Mouse (Mus musculus): Measurements from ENCODE around the gene Smndc1. TPM values are rescaled to one million over a fixed set of nuclear protein-coding genes. Genes with fewer than 3 reads are reported as not detected.

Gene Smndc1
- polyA plus RNA-seq, 1 experiment from 2014 or later: 61.2 TPM

DNA sequence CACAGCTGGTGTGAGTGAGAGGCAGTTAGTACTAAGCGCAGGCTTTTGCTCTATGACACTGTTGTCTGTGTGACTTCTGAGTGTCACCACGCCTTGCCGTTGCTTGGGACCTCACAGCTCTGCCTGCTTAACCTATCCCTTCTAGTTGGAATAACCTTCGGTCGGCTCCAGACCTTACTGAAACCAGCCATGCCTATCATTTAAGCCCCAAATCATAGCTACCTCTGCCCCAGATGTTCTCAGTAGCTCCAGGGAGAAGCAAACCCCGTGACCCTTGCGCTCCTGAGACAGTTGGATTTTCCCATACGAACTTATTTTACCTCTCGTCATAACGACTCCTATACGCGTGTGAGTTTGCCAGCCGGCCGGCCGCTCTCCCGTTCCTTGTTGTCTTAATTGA lies 46.3 kb downstream of the Smndc1 start:
- Histone ChIP-seq H3K9ac (ENCODE audit: low read length) (no peak overlapping the region), H3K4me1 (ENCODE audit: control insufficient read depth, insufficient read depth, low read length) (peaks cover 3% of the 10 kb centered on the region; the same call in 1 of the 2 replicates), H3K4me2 (no peak overlapping the region), H3K4me3 (ENCODE audit: low read depth, low read length) (no peak overlapping the region), H3K27ac (ENCODE audit: low read depth, low read length) (no peak overlapping the region), H3K36me3 (ENCODE audit: control insufficient read depth, insufficient read depth, low read length) (no peaks in the 10 kb centered on the region), H3K9me3 (ENCODE audit: control insufficient read depth, low read length) (no peaks in the 10 kb centered on the region), H3K27me3 (ENCODE audit: control insufficient read depth, insufficient read depth, low read length) (no peaks in the 10 kb centered on the region)
- no peak for ATAC-seq (ENCODE audit: low FRiP score)
- 85% methylated on average over 16 of the region's 16 CpGs for WGBS
- DNase-seq (ENCODE audit: low spot score, missing footprints): no peak

DNA sequence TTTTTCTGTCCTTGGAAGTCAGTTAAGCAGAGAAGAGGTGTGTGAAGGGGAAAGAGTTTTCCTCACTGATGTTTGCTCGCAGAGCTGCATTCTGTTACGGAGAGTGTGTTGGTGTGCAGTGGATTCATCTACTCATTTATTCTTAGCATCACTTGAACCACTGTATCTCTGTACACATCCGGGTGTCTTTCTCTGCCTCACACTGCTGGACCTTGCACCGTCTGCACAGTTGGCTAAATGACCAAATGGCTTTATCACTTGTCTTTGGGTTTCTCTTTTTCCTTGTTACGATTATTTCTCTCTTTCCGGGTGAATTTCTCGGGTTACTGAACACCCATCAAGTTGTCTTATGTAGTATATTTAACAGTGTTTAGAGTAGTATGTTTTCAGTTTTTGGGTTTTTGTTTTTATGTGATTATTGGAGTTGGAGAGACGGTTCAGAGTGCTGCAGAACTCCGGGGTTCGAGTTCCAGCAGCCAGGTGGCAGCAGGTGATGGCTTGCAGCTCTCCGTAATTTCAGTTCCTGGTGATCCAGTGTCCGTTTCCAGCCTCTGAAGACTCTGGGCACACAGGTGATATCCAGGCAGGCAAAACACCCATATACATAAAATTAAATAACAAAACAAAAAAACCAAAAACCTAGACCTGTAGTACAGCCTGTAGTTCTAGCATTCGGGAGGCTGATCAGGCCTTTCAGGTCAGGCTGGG lies 47.0 kb downstream of the Smndc1 start:
- H3K27ac ChIP-seq (ENCODE audit: low read depth, low read length): no peak overlapping the region
- no peaks in the 10 kb centered on the region for H3K36me3 ChIP-seq (ENCODE audit: control insufficient read depth, insufficient read depth, low read length)
- no peaks in the 10 kb centered on the region for H3K9me3 ChIP-seq (ENCODE audit: control insufficient read depth, low read length)
- ATAC-seq (ENCODE audit: low FRiP score): no peak
- H3K9ac ChIP-seq (ENCODE audit: low read length): no peak overlapping the region
- H3K4me3 ChIP-seq (ENCODE audit: low read depth, low read length): no peak overlapping the region
- DNase-seq (ENCODE audit: low spot score, missing footprints): no peak
- peaks cover 3% of the 10 kb centered on the region; the same call in 1 of the 2 replicates for H3K4me1 ChIP-seq (ENCODE audit: control insufficient read depth, insufficient read depth, low read length)
- H3K4me2 ChIP-seq: no peak overlapping the region
- H3K27me3 ChIP-seq (ENCODE audit: control insufficient read depth, insufficient read depth, low read length): no peaks in the 10 kb centered on the region
- WGBS: 94% methylated on average over 13 of the region's 13 CpGs

DNA sequence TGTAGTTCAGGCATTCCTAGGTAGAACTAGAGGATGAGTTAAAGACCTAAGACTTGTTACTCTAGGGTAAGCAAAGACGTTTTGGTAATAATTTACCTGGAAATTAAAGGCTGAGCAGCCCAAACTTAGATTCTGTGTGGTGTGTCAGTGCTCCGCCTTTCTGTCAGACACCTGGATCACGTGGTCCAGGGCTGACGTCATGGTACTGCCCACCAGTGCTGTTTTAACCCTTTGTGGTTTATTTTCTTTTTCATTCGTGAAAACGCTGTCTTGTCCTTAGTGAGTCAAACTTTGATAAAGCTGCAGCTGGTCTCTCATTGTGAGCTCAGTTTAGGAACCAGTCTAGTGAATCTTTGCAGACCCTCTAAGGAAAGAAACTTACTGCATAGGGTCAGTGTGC lies 50.0 kb downstream of the Smndc1 start:
- H3K27me3 ChIP-seq (ENCODE audit: control insufficient read depth, insufficient read depth, low read length): no peaks in the 10 kb centered on the region
- H3K9ac ChIP-seq (ENCODE audit: low read length): no peak overlapping the region
- no peak overlapping the region for H3K27ac ChIP-seq (ENCODE audit: low read depth, low read length)
- no peak overlapping the region for H3K4me3 ChIP-seq (ENCODE audit: low read depth, low read length)
- DNase-seq (ENCODE audit: low spot score, missing footprints) (no peak), ATAC-seq (ENCODE audit: low FRiP score) (no peak)
- peaks cover 3% of the 10 kb centered on the region; the same call in 1 of the 2 replicates for H3K36me3 ChIP-seq (ENCODE audit: control insufficient read depth, insufficient read depth, low read length)
- no peak overlapping the region for H3K4me2 ChIP-seq
- 33% methylated on average over 6 of the region's 6 CpGs for WGBS
- H3K9me3 ChIP-seq (ENCODE audit: control insufficient read depth, low read length): no peaks in the 10 kb centered on the region
- peaks cover 3% of the 10 kb centered on the region; the same call in 1 of the 2 replicates for H3K4me1 ChIP-seq (ENCODE audit: control insufficient read depth, insufficient read depth, low read length)

DNA sequence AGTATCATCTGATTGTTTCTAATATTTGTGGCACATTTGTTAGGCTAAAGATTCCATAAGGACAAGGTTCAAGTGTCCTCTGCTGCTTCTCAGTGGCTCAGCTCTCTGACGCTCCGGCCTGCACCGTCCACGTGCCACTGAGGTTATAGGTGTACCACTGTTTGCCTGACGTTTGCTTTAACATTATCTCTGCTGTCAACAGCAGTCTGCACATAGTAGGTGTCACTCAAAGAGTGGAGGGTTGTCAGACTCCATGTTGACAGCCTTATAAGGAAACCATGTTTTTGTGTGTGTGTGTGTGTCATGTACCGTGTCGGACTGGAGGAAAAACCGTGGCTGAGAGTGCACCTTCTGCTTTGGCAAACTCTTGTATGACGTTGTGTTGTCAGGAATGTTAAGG lies 55.1 kb downstream of the Smndc1 start:
- Histone ChIP-seq H3K36me3 (ENCODE audit: control insufficient read depth, insufficient read depth, low read length) (peaks cover 6% of the 10 kb centered on the region), H3K27me3 (ENCODE audit: control insufficient read depth, insufficient read depth, low read length) (no peaks in the 10 kb centered on the region), H3K4me1 (ENCODE audit: control insufficient read depth, insufficient read depth, low read length) (no peaks in the 10 kb centered on the region; the same call in 1 of the 2 replicates), H3K27ac (ENCODE audit: low read depth, low read length) (no peak overlapping the region), H3K9ac (ENCODE audit: low read length) (no peak overlapping the region), H3K9me3 (ENCODE audit: control insufficient read depth, low read length) (no peaks in the 10 kb centered on the region), H3K4me3 (ENCODE audit: low read depth, low read length) (no peak overlapping the region), H3K4me2 (no peak overlapping the region)
- DNase-seq (ENCODE audit: low spot score, missing footprints) (no peak), ATAC-seq (ENCODE audit: low FRiP score) (no peak)
- 94% methylated on average over 9 of the region's 9 CpGs for WGBS

DNA sequence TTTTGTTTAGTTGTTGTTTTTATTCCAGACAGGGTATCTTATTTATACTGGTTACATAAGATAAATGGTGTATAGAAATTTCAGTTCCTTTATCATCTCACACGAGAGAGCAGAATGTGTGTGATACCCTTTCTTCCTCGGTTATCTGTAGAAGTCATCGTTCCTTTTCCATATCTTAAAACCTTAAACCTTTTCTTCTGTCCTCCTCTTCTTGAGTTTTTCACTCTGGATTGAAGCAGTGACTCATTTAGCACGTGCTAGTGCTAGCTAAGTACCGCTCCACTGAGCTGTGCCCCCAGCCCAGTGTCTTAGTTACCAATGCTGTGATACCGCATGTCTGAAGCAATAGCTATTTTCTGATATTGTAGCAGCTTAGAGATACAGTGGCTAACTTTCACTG lies 56.6 kb downstream of the Smndc1 start:
- H3K27me3 ChIP-seq (ENCODE audit: control insufficient read depth, insufficient read depth, low read length): no peaks in the 10 kb centered on the region
- no peak overlapping the region for H3K9ac ChIP-seq (ENCODE audit: low read length)
- no peaks in the 10 kb centered on the region for H3K9me3 ChIP-seq (ENCODE audit: control insufficient read depth, low read length)
- H3K4me1 ChIP-seq (ENCODE audit: control insufficient read depth, insufficient read depth, low read length): peaks cover 4% of the 10 kb centered on the region; the same call in 1 of the 2 replicates
- no peak overlapping the region for H3K4me3 ChIP-seq (ENCODE audit: low read depth, low read length)
- H3K27ac ChIP-seq (ENCODE audit: low read depth, low read length): no peak overlapping the region
- ATAC-seq (ENCODE audit: low FRiP score) (no peak), DNase-seq (ENCODE audit: low spot score, missing footprints) (no peak)
- no peak overlapping the region for H3K4me2 ChIP-seq
- H3K36me3 ChIP-seq (ENCODE audit: control insufficient read depth, insufficient read depth, low read length): peaks cover 6% of the 10 kb centered on the region
- WGBS: 93% methylated on average over 6 of the region's 6 CpGs

DNA sequence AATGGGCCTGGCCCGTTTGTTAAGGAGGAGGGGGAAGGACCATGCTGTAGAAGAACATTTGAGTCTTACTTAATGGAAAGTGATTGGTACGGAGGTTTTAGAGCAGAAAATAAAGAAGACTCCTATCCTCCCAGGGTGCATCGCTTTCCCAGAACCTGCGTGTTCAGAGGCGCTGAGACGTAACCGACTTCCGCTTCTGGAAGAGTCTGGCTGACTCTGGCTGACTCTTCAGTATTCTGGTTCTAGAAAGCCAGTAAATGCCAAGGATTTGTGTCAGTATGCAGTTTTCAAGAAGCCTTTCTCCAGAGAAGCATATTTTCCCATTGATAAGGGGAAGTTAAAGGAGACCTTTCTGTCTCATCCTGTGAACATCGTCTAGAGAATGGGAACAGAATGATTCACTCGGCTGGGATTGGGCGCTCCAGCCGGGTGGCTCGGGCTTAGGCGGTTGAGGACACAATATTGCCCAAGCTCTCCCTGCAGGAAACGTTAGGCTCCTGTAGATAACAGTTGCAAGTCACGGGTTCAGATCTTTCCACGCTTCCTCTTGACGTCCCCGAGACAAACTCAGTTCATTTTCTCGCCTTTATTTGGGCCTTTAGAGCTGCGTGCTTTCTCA lies 58.4 kb downstream of the Smndc1 start:
- WGBS: 91% methylated on average over 21 of the region's 21 CpGs
- Histone ChIP-seq H3K4me2 (no peak overlapping the region), H3K9ac (ENCODE audit: low read length) (no peak overlapping the region), H3K36me3 (ENCODE audit: control insufficient read depth, insufficient read depth, low read length) (peaks cover 3% of the 10 kb centered on the region; the same call in 1 of the 2 replicates), H3K4me3 (ENCODE audit: low read depth, low read length) (no peak overlapping the region), H3K27me3 (ENCODE audit: control insufficient read depth, insufficient read depth, low read length) (no peaks in the 10 kb centered on the region), H3K4me1 (ENCODE audit: control insufficient read depth, insufficient read depth, low read length) (peaks cover 4% of the 10 kb centered on the region; the same call in 1 of the 2 replicates), H3K9me3 (ENCODE audit: control insufficient read depth, low read length) (no peaks in the 10 kb centered on the region), H3K27ac (ENCODE audit: low read depth, low read length) (no peak overlapping the region)
- no peak for DNase-seq (ENCODE audit: low spot score, missing footprints)
- ATAC-seq (ENCODE audit: low FRiP score): no peak

DNA sequence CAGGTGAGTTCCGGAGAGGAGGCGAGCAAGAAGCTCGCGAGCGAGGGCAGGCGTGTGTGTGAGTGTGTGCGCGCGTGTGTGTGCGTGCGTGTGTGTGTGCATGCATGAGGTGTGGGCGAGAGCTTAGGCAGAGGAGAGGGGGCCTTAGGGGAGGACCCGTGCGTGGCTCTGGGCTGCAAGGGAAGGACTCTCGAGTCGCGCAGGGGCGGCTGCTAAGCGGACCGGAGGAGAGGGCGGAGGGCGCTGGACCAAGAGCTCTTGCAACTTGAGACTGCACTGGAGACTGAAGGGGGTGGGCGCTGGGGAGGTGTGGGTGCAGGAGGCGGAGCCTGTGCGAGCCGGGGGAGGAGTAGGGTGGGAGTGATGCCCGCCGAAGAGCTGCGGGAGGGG lies 60.4 kb downstream of the Smndc1 start:
- 1% methylated on average over 28 of the region's 29 CpGs for WGBS
- DNase-seq (ENCODE audit: low spot score, missing footprints) (peak; percentile 94), ATAC-seq (ENCODE audit: low FRiP score) (peak; percentile 76)
- peak overlapping the region; percentile 84 for H3K4me3 ChIP-seq (ENCODE audit: low read depth, low read length)
- peak overlapping the region; percentile 73 for H3K9ac ChIP-seq (ENCODE audit: low read length)
- H3K4me2 ChIP-seq: peak overlapping the region; percentile 100
- no peaks in the 10 kb centered on the region for H3K9me3 ChIP-seq (ENCODE audit: control insufficient read depth, low read length)
- no peaks in the 10 kb centered on the region for H3K27me3 ChIP-seq (ENCODE audit: control insufficient read depth, insufficient read depth, low read length)
- peaks cover 3% of the 10 kb centered on the region; the same call in 1 of the 2 replicates for H3K36me3 ChIP-seq (ENCODE audit: control insufficient read depth, insufficient read depth, low read length)
- H3K27ac ChIP-seq (ENCODE audit: low read depth, low read length): no peak overlapping the region
- H3K4me1 ChIP-seq (ENCODE audit: control insufficient read depth, insufficient read depth, low read length): peaks cover 16% of the 10 kb centered on the region

Other genes starting within 250 kb of the Smndc1 start
- 59.0 and 59.1 TPM in 2 replicates for gene Mxi1, start 80.1 kb downstream of the Smndc1 start, polyA plus RNA-seq (2014; fragmentation: Nextera tagmentation; extraction: Ambion mirVana)
- gene Gm10197, start 18.8 kb downstream of the Smndc1 start, polyA plus RNA-seq (2014; fragmentation: Nextera tagmentation; extraction: Ambion mirVana): not detected in 2 replicates
- gene Dusp5, start 138.5 kb upstream of the Smndc1 start, polyA plus RNA-seq (2014; fragmentation: Nextera tagmentation; extraction: Ambion mirVana): 1.9 and 2.9 TPM in 2 replicates
- gene Nutf2-ps1, start 198.5 kb upstream of the Smndc1 start, polyA plus RNA-seq (2014; fragmentation: Nextera tagmentation; extraction: Ambion mirVana): 516 and 544 TPM in 2 replicates
- gene Smc3, start 209.8 kb upstream of the Smndc1 start, polyA plus RNA-seq (2014; fragmentation: Nextera tagmentation; extraction: Ambion mirVana): 95.1 and 102 TPM in 2 replicates

All from midbrain, embryonic 11.5 days (tissue).